Mouse (Mus musculus): Measurements from ENCODE around the gene Cyp2s1. TPM values are rescaled to one million over a fixed set of nuclear protein-coding genes. Genes with fewer than 3 reads are reported as not detected.
A peak's percentile ranks its signal among the peaks of the same experiment; 100 is the strongest.
"Not testable (repeated sequence)": the region's sequence is repeated elsewhere in the genome, so short reads cannot be mapped to it uniquely, and the experiment has no call there.

Gene Cyp2s1
- total RNA-seq, 2 experiments from 2014 or later, result 0.17 to 0.18 TPM

GRCm38 (mm10) chr7:25814711-25815110, 2.0 kb downstream of the Cyp2s1 start:
- intact Hi-C loops (cut with DNase I), result no loop called here
- no peak for DNase-seq

- intact Hi-C loops (cut with DNase I), result no loop called here
- DNase-seq, result no peak
Observed at GRCm38 (mm10) chr7:25812195-25812594, 4.5 kb downstream of the Cyp2s1 start.

- DNase-seq, result no peak
- intact Hi-C loops (cut with DNase I), result no loop called here
Observed at GRCm38 (mm10) chr7:25811716-25812115, 5.0 kb downstream of the Cyp2s1 start.

- intact Hi-C loops (cut with DNase I), result loop anchor here (1.0 kb wide), 1 partner anchor 49 kb away; no protein-coding TSS in a partner anchor
- peak in 1 of 2 experiments; percentile 74 for DNase-seq
Observed at GRCm38 (mm10) chr7:25805631-25806343, 10.9 kb downstream of the Cyp2s1 start.

- no peak for DNase-seq
- intact Hi-C loops (cut with DNase I), result loop anchor here (1.0 kb wide), 1 partner anchor 48 kb away; no protein-coding TSS in a partner anchor
Observed at GRCm38 (mm10) chr7:25804792-25805191, 11.9 kb downstream of the Cyp2s1 start.

GRCm38 (mm10) chr7:25803460-25803859, 13.3 kb downstream of the Cyp2s1 start:
- intact Hi-C loops (cut with DNase I), result no loop called here
- DNase-seq, result peak in 1 of 2 experiments; percentile 57

GRCm38 (mm10) chr7:25802241-25803125, 14.2 kb downstream of the Cyp2s1 start:
- intact Hi-C loops (cut with DNase I), result no loop called here
- peak; percentile 80 to 90 for DNase-seq

- intact Hi-C loops (cut with DNase I), result no loop called here
- DNase-seq, result no peak
Observed at GRCm38 (mm10) chr7:25801031-25801430, 15.7 kb downstream of the Cyp2s1 start.

GRCm38 (mm10) chr7:25799369-25799768, 17.3 kb downstream of the Cyp2s1 start:
- no peak for DNase-seq
- intact Hi-C loops (cut with DNase I), result no loop called here

GRCm38 (mm10) chr7:25798540-25798939, 18.2 kb downstream of the Cyp2s1 start:
- no peak for DNase-seq
- intact Hi-C loops (cut with DNase I), result no loop called here

- no peak for DNase-seq
- intact Hi-C loops (cut with DNase I), result no loop called here
Observed at GRCm38 (mm10) chr7:25794775-25795174, 21.9 kb downstream of the Cyp2s1 start.

- intact Hi-C loops (cut with DNase I), result no loop called here
- no peak for DNase-seq
Observed at GRCm38 (mm10) chr7:25793679-25794078, 23.0 kb downstream of the Cyp2s1 start.

GRCm38 (mm10) chr7:25792966-25793365, 23.7 kb downstream of the Cyp2s1 start:
- DNase-seq; intact Hi-C loops (cut with DNase I): not testable (repeated sequence)

- DNase-seq, result no peak
- intact Hi-C loops (cut with DNase I), result loop anchor here (1.0 kb wide), 1 partner anchor 26 kb away; no protein-coding TSS in a partner anchor
Observed at GRCm38 (mm10) chr7:25790615-25791014, 26.1 kb downstream of the Cyp2s1 start.

GRCm38 (mm10) chr7:25789129-25789440, 27.6 kb downstream of the Cyp2s1 start:
- intact Hi-C loops (cut with DNase I), result no loop called here
- DNase-seq, result no peak

- peak; percentile 78 to 83 for DNase-seq
- intact Hi-C loops (cut with DNase I), result no loop called here
Observed at GRCm38 (mm10) chr7:25788220-25789128, 28.2 kb downstream of the Cyp2s1 start, which contains the start of gene Axl. Axl (minus strand) TSS chr7:25788705.

- DNase-seq, result peak in 1 of 2 experiments; percentile 46
- intact Hi-C loops (cut with DNase I), result no loop called here
Observed at GRCm38 (mm10) chr7:25787456-25788219, 29.1 kb downstream of the Cyp2s1 start.

- DNase-seq, result no peak
- intact Hi-C loops (cut with DNase I), result no loop called here
Observed at GRCm38 (mm10) chr7:25786974-25787373, 29.7 kb downstream of the Cyp2s1 start.

- no peak for DNase-seq
- intact Hi-C loops (cut with DNase I), result no loop called here
Observed at GRCm38 (mm10) chr7:25785752-25786151, 31.0 kb downstream of the Cyp2s1 start.

- intact Hi-C loops (cut with DNase I), result no loop called here
- DNase-seq, result no peak
Observed at GRCm38 (mm10) chr7:25784808-25785207, 31.9 kb downstream of the Cyp2s1 start.
